Mouse (Mus musculus) CH12F3 (cell line): ENCODE measurements around the gene Ppp1r13l.

Experiments
- in situ Hi-C: fragments of 300-500 bp; cut with MboI; formaldehyde crosslinking; loops from 2 replicates; pipeline ENCODE4 v1.14.3; 2020; ENCODE audit warnings: low sequenced_read_pairs

The Ppp1r13l gene

GRCm38 (mm10) chr7:19409753-19410152 is 50.2 kb downstream of the Ppp1r13l start:
- in situ Hi-C loops, result no loop called here

- in situ Hi-C loops, result no loop called here
These were observed 51.3 kb downstream of the Ppp1r13l start for GRCm38 (mm10) chr7:19410766-19411344.

GRCm38 (mm10) chr7:19411783-19412182 is 52.2 kb downstream of the Ppp1r13l start:
- in situ Hi-C loops, result no loop called here

DNA sequence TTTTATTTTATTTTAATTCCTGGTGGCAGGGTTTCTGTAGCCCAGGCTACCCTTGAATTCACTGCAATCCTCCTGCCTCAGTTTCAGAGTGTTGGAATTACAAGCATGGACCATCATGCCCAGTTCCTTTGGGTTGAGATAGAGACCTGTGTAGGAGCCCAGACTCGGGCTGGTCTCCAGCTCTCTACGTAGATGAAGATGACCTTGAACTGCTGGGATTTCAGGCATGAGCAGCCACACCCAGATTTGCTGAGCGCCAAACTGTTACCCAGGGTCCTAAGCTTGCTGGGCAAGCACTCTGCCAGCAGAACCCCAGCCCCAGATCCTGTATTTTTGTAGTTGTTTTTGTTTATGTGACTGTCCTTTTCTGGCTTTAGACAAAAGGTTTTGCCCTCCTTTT is 54.0 kb downstream of the Ppp1r13l start:
- in situ Hi-C loops, result no loop called here

DNA sequence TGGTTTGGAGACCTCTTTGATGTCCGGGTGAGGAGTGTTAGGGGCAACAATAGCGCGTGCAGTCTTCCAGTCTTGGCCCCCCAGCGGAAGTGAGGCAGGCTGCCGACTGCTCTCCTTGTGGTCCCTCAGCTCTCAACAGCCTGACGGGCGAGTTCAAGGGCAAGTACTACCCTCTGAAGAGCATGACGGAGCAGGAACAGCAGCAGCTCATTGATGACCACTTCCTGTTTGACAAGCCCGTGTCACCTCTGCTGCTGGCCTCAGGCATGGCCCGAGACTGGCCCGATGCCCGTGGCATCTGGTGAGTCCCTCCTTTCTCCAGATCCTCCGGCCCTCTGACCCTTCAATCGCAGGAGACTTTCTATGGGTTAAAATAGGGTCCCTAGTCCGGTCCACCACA is 57.0 kb downstream of the Ppp1r13l start:
- in situ Hi-C loops, result no loop called here

DNA sequence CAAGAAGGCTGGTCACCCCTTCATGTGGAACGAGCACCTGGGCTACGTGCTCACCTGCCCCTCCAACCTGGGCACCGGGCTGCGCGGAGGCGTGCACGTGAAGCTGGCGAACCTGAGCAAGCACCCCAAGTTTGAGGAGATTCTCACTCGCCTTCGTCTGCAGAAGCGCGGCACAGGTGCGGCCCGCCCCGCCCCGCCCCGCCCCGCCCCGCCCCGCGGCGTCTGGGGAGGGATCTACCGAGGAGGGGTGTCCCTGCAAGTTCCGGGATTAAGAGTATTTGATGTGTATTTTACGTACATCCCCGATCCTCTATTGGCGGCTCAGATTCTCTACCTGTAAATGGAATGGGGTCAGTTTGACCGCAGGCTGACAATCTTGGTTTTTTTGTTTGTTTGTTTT is 60.6 kb downstream of the Ppp1r13l start:
- in situ Hi-C loops, result no loop called here

GRCm38 (mm10) chr7:19420821-19421636 is 61.5 kb downstream of the Ppp1r13l start:
- in situ Hi-C loops, result no loop called here

DNA sequence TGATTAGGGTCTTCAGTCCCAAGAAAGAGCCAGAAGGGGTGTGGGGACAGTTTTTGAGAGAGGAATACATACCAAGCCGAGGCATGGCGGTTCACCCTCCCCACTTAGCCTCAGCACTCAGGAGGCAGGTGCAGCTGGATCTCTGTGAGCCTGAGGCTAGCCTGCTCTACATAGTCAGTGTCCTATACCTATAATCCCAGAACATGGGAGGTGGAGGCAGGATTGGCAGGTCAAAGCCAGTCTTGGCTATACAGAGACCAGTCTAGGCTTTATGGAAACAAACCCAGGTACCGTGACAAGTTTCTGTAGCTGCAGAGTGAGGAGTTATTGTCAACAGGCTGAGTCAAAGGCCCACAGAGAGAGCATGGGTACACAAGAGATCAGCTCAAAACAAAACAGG is 63.5 kb downstream of the Ppp1r13l start:
- in situ Hi-C loops, result no loop called here

- in situ Hi-C loops, result no loop called here
These were observed 64.5 kb downstream of the Ppp1r13l start for GRCm38 (mm10) chr7:19424051-19424450.

DNA sequence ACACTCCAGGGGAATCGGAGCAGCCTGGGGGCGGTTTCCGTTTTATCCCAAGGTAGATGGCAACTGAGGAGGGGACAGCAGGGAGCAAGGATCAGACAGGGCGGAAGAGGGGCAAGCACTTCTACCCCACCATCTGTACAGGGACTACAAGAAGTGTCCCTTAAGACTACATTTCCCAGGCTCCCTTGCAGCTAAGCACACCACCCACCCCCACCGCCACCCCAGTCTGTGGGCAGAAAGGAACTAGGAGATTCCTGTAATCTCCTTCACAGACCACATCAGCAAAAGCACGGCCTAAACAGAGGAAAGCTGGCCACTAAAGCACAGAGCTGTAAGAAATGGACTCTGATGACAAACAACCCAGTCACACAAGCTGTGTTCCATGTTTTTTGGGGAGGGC is 66.8 kb downstream of the Ppp1r13l start:
- in situ Hi-C loops, result no loop called here

- in situ Hi-C loops, result no loop called here
These were observed 67.3 kb downstream of the Ppp1r13l start for GRCm38 (mm10) chr7:19426888-19427287.
